In genomic region chr11:117915341-117915740, GRCm38 (mm10) we compare ENCODE assay signal across 11 mouse cellular contexts. TPM values are rescaled to one million over a fixed set of nuclear protein-coding genes. Genes with fewer than 3 reads are reported as not detected.
DNase-seq lines count a peak whose midpoint lies in the region; ATAC-seq and TF ChIP-seq lines count a peak whose summit lies in the region.
"Had no signal": no experiment of that assay in that cellular context is flagged by ENCODE, and none has a peak within 500 bp of the region (broad histone marks: within the 10 kb centered on the region; RNA-seq: fewer than 3 reads in every experiment).

No protein-coding gene starts in this region.

- DNase-seq in heart, adult 2 months, result no peak
- no peak for DNase-seq in heart, postnatal 25 days (ENCODE audit: low spot score)
- DNase-seq in midbrain, postnatal 0 days (ENCODE audit: low spot score), result no peak
- no peak for DNase-seq in midbrain, embryonic 11.5 days (ENCODE audit: low spot score, missing footprints)
- no peak for DNase-seq in G1E (ENCODE audit: low spot score)
- DNase-seq in naive thymus-derived CD4-positive, alpha-beta T cell, adult 2 months (ENCODE audit: low read depth), result peak; percentile 67
- no peak for DNase-seq in right cerebral cortex, postnatal 25 days
- DNase-seq in spleen, adult 18-20 months, result no peak
- DNase-seq: adrenal gland, postnatal 25 days had no signal

- no peaks in the 10 kb centered on the region for H3K27me3 ChIP-seq in heart, adult 2 months (ENCODE audit: control insufficient read depth, insufficient read depth, low read length)
- H3K27me3 ChIP-seq in midbrain, postnatal 0 days (ENCODE audit: insufficient read depth, low read length), result no peaks in the 10 kb centered on the region
- H3K27me3 ChIP-seq in midbrain, embryonic 11.5 days (ENCODE audit: control insufficient read depth, insufficient read depth, low read length), result no peaks in the 10 kb centered on the region
- H3K27me3 ChIP-seq in G1E (ENCODE audit: insufficient read depth, low read length), result peaks cover 38% of the 10 kb centered on the region
- H3K27me3 ChIP-seq: limb, embryonic 13.5 days had no signal

- H3K4me1 ChIP-seq in heart, adult 2 months (ENCODE audit: control insufficient read depth, insufficient read depth, low read length), result peaks cover 2% of the 10 kb centered on the region
- H3K4me1 ChIP-seq in midbrain, postnatal 0 days (ENCODE audit: insufficient read depth, low read length), result 0 out of 2 replicates have a peak, but pooled peaks cover 2% of the 10 kb centered on the region
- peaks cover 5% of the 10 kb centered on the region for H3K4me1 ChIP-seq in midbrain, embryonic 11.5 days (ENCODE audit: control insufficient read depth, insufficient read depth, low read length)
- H3K4me1 ChIP-seq in G1E (ENCODE audit: insufficient read depth, low read depth, low read length), result peaks cover 14% of the 10 kb centered on the region

- intact Hi-C loops in heart, adult 2 months (cut with DNase I), result no loop called here
- intact Hi-C loops in heart, postnatal 25 days (cut with DNase I), result no loop called here

- TF ChIP-seq EP300 in heart, adult 2 months (IDR thresholded peaks at IDR 0.05; ENCODE audit: insufficient read depth, low read depth, low read length), result no peak

- no peak overlapping the region for H3K4me3 ChIP-seq in heart, adult 2 months
- H3K4me3 ChIP-seq in midbrain, postnatal 0 days (ENCODE audit: low read depth, low read length), result no peak overlapping the region
- no peak overlapping the region for H3K4me3 ChIP-seq in midbrain, embryonic 11.5 days (ENCODE audit: low read depth, low read length)
- no peak overlapping the region for H3K4me3 ChIP-seq in G1E (ENCODE audit: low read depth, low read length)
- H3K4me3 ChIP-seq: limb, embryonic 13.5 days had no signal

- H3K9ac ChIP-seq in heart, adult 2 months (ENCODE audit: low read depth, low read length), result no peak overlapping the region
- H3K9ac ChIP-seq in midbrain, postnatal 0 days (replicated peaks; ENCODE audit: low read length, poor library complexity, severe bottlenecking), result no peak overlapping the region
- no peak overlapping the region for H3K9ac ChIP-seq in midbrain, embryonic 11.5 days (ENCODE audit: low read length)
- H3K9ac ChIP-seq: limb, embryonic 13.5 days had no signal

- ATAC-seq in midbrain, postnatal 0 days (ENCODE audit: low FRiP score), result no peak
- ATAC-seq in midbrain, embryonic 11.5 days (ENCODE audit: low FRiP score), result no peak
- ATAC-seq in G1E (ENCODE audit: extremely low read depth, insufficient number of reproducible peaks, low FRiP score, poor library complexity, severe bottlenecking), result no peak

- H3K9me3 ChIP-seq in midbrain, postnatal 0 days (ENCODE audit: low read length), result no peaks in the 10 kb centered on the region
- H3K9me3 ChIP-seq in midbrain, embryonic 11.5 days (ENCODE audit: control insufficient read depth, low read length), result no peaks in the 10 kb centered on the region; the same call in 1 of the 2 replicates
- peaks cover 8% of the 10 kb centered on the region for H3K9me3 ChIP-seq in G1E (replicated peaks)

- no peak overlapping the region for H3K4me2 ChIP-seq in midbrain, postnatal 0 days (ENCODE audit: low read depth, low read length, poor library complexity, severe bottlenecking)
- H3K4me2 ChIP-seq in midbrain, embryonic 11.5 days, result no peak overlapping the region
- H3K4me2 ChIP-seq: limb, embryonic 13.5 days had no signal

- no peak overlapping the region for H3K27ac ChIP-seq in heart, adult 2 months
- no peak overlapping the region for H3K27ac ChIP-seq in midbrain, postnatal 0 days (ENCODE audit: low read depth, low read length)
- no peak overlapping the region for H3K27ac ChIP-seq in midbrain, embryonic 11.5 days (ENCODE audit: low read depth, low read length)
- H3K27ac ChIP-seq: limb, embryonic 13.5 days had no signal

- no peaks in the 10 kb centered on the region for H3K36me3 ChIP-seq in heart, adult 2 months (ENCODE audit: control insufficient read depth, insufficient read depth, low read length)
- H3K36me3 ChIP-seq in midbrain, postnatal 0 days (ENCODE audit: insufficient read depth, low read length), result no peaks in the 10 kb centered on the region
- no peaks in the 10 kb centered on the region for H3K36me3 ChIP-seq in midbrain, embryonic 11.5 days (ENCODE audit: control insufficient read depth, insufficient read depth, low read length)
- no peaks in the 10 kb centered on the region for H3K36me3 ChIP-seq in G1E (replicated peaks)
- H3K36me3 ChIP-seq: limb, embryonic 13.5 days had no signal

- TF ChIP-seq CTCF in heart, adult 2 months (IDR thresholded peaks at IDR 0.05), result peak; percentile 65
- TF ChIP-seq CTCF in midbrain, postnatal 0 days (IDR thresholded peaks at IDR 0.05), result peak; percentile 57
- TF ChIP-seq CTCF in G1E (IDR thresholded peaks at IDR 0.05; ENCODE audit: low read depth, low read length), result peak; percentile 67; the same call in 1 of the 2 replicates

- TF ChIP-seq POLR2A in heart, adult 2 months (IDR thresholded peaks at IDR 0.05; ENCODE audit: insufficient read depth, low read depth, low read length), result no peak

- H3K79me2 ChIP-seq in heart, adult 2 months (replicated peaks; ENCODE audit: control insufficient read depth, insufficient read depth, low read length), result no peaks in the 10 kb centered on the region

- 80% methylated on average over 1 of the region's 1 CpGs for WGBS in heart, adult 2 months
- WGBS in midbrain, postnatal 0 days, result 44% methylated on average over 1 of the region's 1 CpGs
- WGBS in midbrain, embryonic 11.5 days, result 40% methylated on average over 1 of the region's 1 CpGs

RNA-seq across cellular contexts. Expression of gene Tha1, which starts 42.1 kb away (rescaled TPM):
- 1 to 10 TPM; 9.2 to 9.3 TPM for total RNA-seq in heart, adult 2 months (2021)
- polyA plus RNA-seq in heart, adult 2 months (2012; rRNA removed), result 11.2 and 14.6 TPM in 2 replicates
- total RNA-seq in heart, postnatal 25 days (2021), result 1 to 10 TPM; 6.7 to 7.3 TPM
- 3.8 and 4.2 TPM in 2 replicates for total RNA-seq in midbrain, postnatal 0 days (2014; rRNA removed)
- 3.0 and 3.5 TPM in 2 replicates for polyA plus RNA-seq in midbrain, postnatal 0 days (2015; fragmentation: Nextera tagmentation; extraction: Ambion mirVana)
- 1.7 and 2.4 TPM in 2 replicates for polyA plus RNA-seq in midbrain, embryonic 11.5 days (2014; fragmentation: Nextera tagmentation; extraction: Ambion mirVana)
- not detected in 2 replicates for total RNA-seq in G1E (2014; fragmentation: Nextera tagmentation)
- not detected in 2 replicates for total RNA-seq in G1E (2017)
- polyA plus RNA-seq in G1E (2012), result not detected in 2 replicates

RNA-seq across cellular contexts. Expression of gene Socs3, which starts 54.5 kb away (rescaled TPM):
- total RNA-seq in heart, adult 2 months (2021), result 1 to 10 TPM; 2.8 to 4.5 TPM
- polyA plus RNA-seq in heart, adult 2 months (2012; rRNA removed), result 3.7 and 4.4 TPM in 2 replicates
- total RNA-seq in heart, postnatal 25 days (2021), result 1 to 10 TPM; 5.2 to 6.3 TPM
- total RNA-seq in midbrain, postnatal 0 days (2014; rRNA removed), result 7.3 and 8.5 TPM in 2 replicates
- polyA plus RNA-seq in midbrain, postnatal 0 days (2015; fragmentation: Nextera tagmentation; extraction: Ambion mirVana), result 4.4 and 4.9 TPM in 2 replicates
- 5.5 and 5.9 TPM in 2 replicates for polyA plus RNA-seq in midbrain, embryonic 11.5 days (2014; fragmentation: Nextera tagmentation; extraction: Ambion mirVana)
- total RNA-seq in G1E (2014; fragmentation: Nextera tagmentation), result 1.3 TPM in 1 of 2 replicates, not detected in the other
- 3.8 and 5.6 TPM in 2 replicates for total RNA-seq in G1E (2017)
- polyA plus RNA-seq in G1E (2012), result 2.5 and 2.9 TPM in 2 replicates

RNA-seq across cellular contexts. Expression of gene Tmem235, which starts 54.8 kb away (rescaled TPM):
- total RNA-seq in heart, adult 2 months (2021), result not detected
- not detected in 2 replicates for polyA plus RNA-seq in heart, adult 2 months (2012; rRNA removed)
- total RNA-seq in heart, postnatal 25 days (2021), result not detected
- 0.16 TPM in 1 of 2 replicates, not detected in the other for total RNA-seq in midbrain, postnatal 0 days (2014; rRNA removed)
- polyA plus RNA-seq in midbrain, postnatal 0 days (2015; fragmentation: Nextera tagmentation; extraction: Ambion mirVana), result not detected in 2 replicates
- not detected in 2 replicates for polyA plus RNA-seq in midbrain, embryonic 11.5 days (2014; fragmentation: Nextera tagmentation; extraction: Ambion mirVana)
- not detected in 2 replicates for total RNA-seq in G1E (2014; fragmentation: Nextera tagmentation)
- 0.12 TPM in 1 of 2 replicates, not detected in the other for total RNA-seq in G1E (2017)
- polyA plus RNA-seq in G1E (2012), result not detected in 2 replicates
- total RNA-seq: adrenal gland, postnatal 25 days had no signal
- polyA plus RNA-seq: heart, embryonic 14.5 days; limb, embryonic 13.5 days had no signal
